In genomic region chr3:66309531-66309930, GRCm38 (mm10) we compare ENCODE assay signal across 26 mouse cellular contexts. TPM values are rescaled to one million over a fixed set of nuclear protein-coding genes. Genes with fewer than 3 reads are reported as not detected.
A peak's percentile ranks its signal among the peaks of the same experiment; 100 is the strongest.
DNase-seq lines count a peak whose midpoint lies in the region; ATAC-seq and TF ChIP-seq lines count a peak whose summit lies in the region.
"Had no signal": no experiment of that assay in that cellular context is flagged by ENCODE, and none has a peak within 500 bp of the region (broad histone marks: within the 10 kb centered on the region; RNA-seq: fewer than 3 reads in every experiment).

No protein-coding gene starts in this region.

- no peaks in the 10 kb centered on the region for H3K9me3 ChIP-seq in lung, embryonic 16.5 days (ENCODE audit: control insufficient read depth, low read length)
- H3K9me3 ChIP-seq: G1E had no signal

- H3K27ac ChIP-seq in lung, embryonic 16.5 days (ENCODE audit: low read length): peak overlapping the region; percentile 17; the same call in 1 of the 2 replicates
- peak overlapping the region; percentile 76 for H3K27ac ChIP-seq in embryonic fibroblast, embryonic 13.5 days (ENCODE audit: insufficient read depth, low read length)

- no peak for TF ChIP-seq CTCF in embryonic fibroblast, embryonic 13.5 days (IDR thresholded peaks at IDR 0.05; ENCODE audit: borderline replicate concordance, insufficient read depth, low read length)

- H3K4me1 ChIP-seq in lung, embryonic 16.5 days (replicated peaks; ENCODE audit: control insufficient read depth, insufficient read depth, low read length): peaks cover 2% of the 10 kb centered on the region; the same call in 1 of the 2 replicates
- H3K4me1 ChIP-seq in embryonic fibroblast, embryonic 13.5 days (ENCODE audit: control insufficient read depth, insufficient read depth, low read length): peaks cover 7% of the 10 kb centered on the region

- H3K36me3 ChIP-seq in lung, embryonic 16.5 days (ENCODE audit: control insufficient read depth, insufficient read depth, low read length): no peaks in the 10 kb centered on the region
- H3K36me3 ChIP-seq: G1E had no signal

- no peak for TF ChIP-seq POLR2A in embryonic fibroblast, embryonic 13.5 days (IDR thresholded peaks at IDR 0.05; ENCODE audit: low read depth, low read length)

- no peak overlapping the region for H3K4me2 ChIP-seq in lung, embryonic 16.5 days (ENCODE audit: low read depth, low read length)

- no peak for DNase-seq in lung, postnatal 25 days (ENCODE audit: low spot score)
- DNase-seq in 3T3-L1 (ENCODE audit: low read depth, low spot score) (peak; percentile 77), NIH3T3 (ENCODE audit: low read depth) (peak; percentile 69)
- no peak for DNase-seq in layer of hippocampus, postnatal 25 days (ENCODE audit: extremely low spot score in 1 of 2, low spot score in 1 of 2)
- DNase-seq in thymus, adult 18-20 months: no peak
- DNase-seq: adrenal gland, adult 2 months; adrenal gland, adult 8-10 months; adrenal gland, postnatal 10 days; adrenal gland, postnatal 14 days; adrenal gland, postnatal 25 days; adrenal gland, postnatal 36 days; B cell, adult 2 months; cerebellum, adult 11 months; cerebellum, adult 11-12 months; cerebellum, adult 18-20 months; cerebellum, adult 2 months had no signal

- WGBS in lung, embryonic 16.5 days: 87% methylated on average over 1 of the region's 1 CpGs

- ATAC-seq in lung, embryonic 16.5 days (ENCODE audit: low read depth): no peak
- no peak for ATAC-seq in megakaryocyte, adult 5-6 weeks (ENCODE audit: poor library complexity, severe bottlenecking)
- ATAC-seq: activated CD4-positive, CD25-positive, alpha-beta regulatory T cell, adult 4 months; CD4-positive, CD25-positive, alpha-beta regulatory T cell, adult 4 months; Patski had no signal

- H3K4me3 ChIP-seq in lung, embryonic 16.5 days (ENCODE audit: low read length): no peak overlapping the region
- no peak overlapping the region for H3K4me3 ChIP-seq in embryonic fibroblast, embryonic 13.5 days (ENCODE audit: insufficient read depth, low read length)

- H3K27me3 ChIP-seq in lung, embryonic 16.5 days (ENCODE audit: control insufficient read depth, insufficient read depth, low read depth, low read length): no peaks in the 10 kb centered on the region
- H3K27me3 ChIP-seq: CH12.LX, Patski had no signal

- H3K9ac ChIP-seq in lung, embryonic 16.5 days (ENCODE audit: low read length): no peak overlapping the region

RNA-seq across cellular contexts. Expression of gene Veph1, which starts 12.9 kb away (rescaled TPM):
- 6.6 and 7.6 TPM in 2 replicates for polyA plus RNA-seq in lung, embryonic 16.5 days (2015; fragmentation: Nextera tagmentation; extraction: Ambion mirVana)
- polyA plus RNA-seq in embryonic fibroblast, embryonic 13.5 days (2011; ENCODE audit: insufficient read length, low read depth, missing spikeins): 0.27 and 0.42 TPM in 2 replicates
- total RNA-seq in megakaryocyte, adult 5-6 weeks (2015): not detected in 2 replicates
- not detected in 2 replicates for total RNA-seq in megakaryocyte, adult 5-6 weeks (2017)
- total RNA-seq in layer of hippocampus, postnatal 25 days (2021): under 1 TPM; 0.32 to 0.47 TPM
- total RNA-seq: adrenal gland, adult 8-10 months; adrenal gland, postnatal 14 days; adrenal gland, postnatal 25 days; adrenal gland, postnatal 36 days; CH12.LX; MEL had no signal
- polyA plus RNA-seq: activated CD4-positive, CD25-positive, alpha-beta regulatory T cell, adult 4 months; adrenal gland, adult 2 months; C2C12; CD4-positive, CD25-positive, alpha-beta regulatory T cell, adult 4 months; G1E had no signal

Comparison
In these comparisons a context has a peak if more than half of its experiments do, and no peak if none do; other contexts are left out.
1. DNase-seq: peak in 3T3-L1 (single experiment) and NIH3T3 (single experiment); none in lung, postnatal 25 days (single experiment), layer of hippocampus, postnatal 25 days (0 of 2) and thymus, adult 18-20 months (0 of 2).